Mouse (Mus musculus) limb, embryonic 13.5 days (tissue): ENCODE results near the gene Scube1. TPM values are rescaled to one million over a fixed set of nuclear protein-coding genes. Genes with fewer than 3 reads are reported as not detected.

Source experiments
- ATAC-seq: fragments of 200-750 bp; cut with Nextera tagmentation; 2 replicates; pipeline ENCODE4 v1.8.0; 2017; ENCODE audit warnings: low read depth, moderate number of reproducible peaks, moderate TSS enrichment; ENCODE audit not compliant: low FRiP score
- H3K27ac ChIP-seq: fragments of 300-500 bp; sonication (generic); 2 replicates; pipeline ENCODE4 v1.5.1; 2015; ENCODE audit warnings: inconsistent platforms, mild to moderate bottlenecking, moderate library complexity
- H3K27me3 ChIP-seq: fragments of 300-500 bp; sonication (generic); 2 replicates; pipeline ENCODE4 v1.6.1; 2015; ENCODE audit warnings: mild to moderate bottlenecking, inconsistent platforms
- H3K36me3 ChIP-seq: fragments of 300-500 bp; sonication (generic); 2 replicates; pipeline ENCODE4 v1.6.1; 2015; ENCODE audit warnings: inconsistent platforms, mild to moderate bottlenecking, moderate library complexity
- H3K4me1 ChIP-seq: fragments of 300-500 bp; sonication (generic); 2 replicates; pipeline ENCODE4 v1.6.1; 2015; ENCODE audit warnings: inconsistent platforms
- H3K4me2 ChIP-seq: fragments of 300-500 bp; sonication (generic); replicated peaks from 2 replicates; pipeline ENCODE4 v1.6.1; 2015; ENCODE audit warnings: inconsistent platforms, mild to moderate bottlenecking, moderate library complexity
- H3K4me3 ChIP-seq: fragments of 300-500 bp; sonication (generic); 2 replicates; pipeline ENCODE4 v1.5.1; 2015; ENCODE audit warnings: moderate library complexity, mild to moderate bottlenecking, inconsistent platforms
- H3K9ac ChIP-seq: fragments of 300-500 bp; sonication (generic); 2 replicates; pipeline ENCODE4 v1.6.1; 2015; ENCODE audit warnings: mild to moderate bottlenecking, inconsistent platforms
- H3K9me3 ChIP-seq: fragments of 300-500 bp; sonication (generic); 2 replicates; pipeline ENCODE4 v1.6.1; 2016; ENCODE audit warnings: inconsistent platforms
- WGBS: fragments of 180-500 bp; shearing (Covaris S2); methylation state at CpG from one replicate; pipeline ENCODE4 v1.1.7; 2015; 5-methylcytosine and 5-hydroxymethylcytosine counted together
- polyA plus RNA-seq: library from polyadenylated mRNA; unstranded; fragments of >200 nt; fragmentation: Nextera tagmentation; extraction: Ambion mirVana; gene quantifications from 2 replicates; pipeline ENCODE4 v1.2.1, GENCODE M21; 2015

Gene Scube1
- polyA plus RNA-seq, 1 experiment from 2014 or later = 22.0 TPM

DNA sequence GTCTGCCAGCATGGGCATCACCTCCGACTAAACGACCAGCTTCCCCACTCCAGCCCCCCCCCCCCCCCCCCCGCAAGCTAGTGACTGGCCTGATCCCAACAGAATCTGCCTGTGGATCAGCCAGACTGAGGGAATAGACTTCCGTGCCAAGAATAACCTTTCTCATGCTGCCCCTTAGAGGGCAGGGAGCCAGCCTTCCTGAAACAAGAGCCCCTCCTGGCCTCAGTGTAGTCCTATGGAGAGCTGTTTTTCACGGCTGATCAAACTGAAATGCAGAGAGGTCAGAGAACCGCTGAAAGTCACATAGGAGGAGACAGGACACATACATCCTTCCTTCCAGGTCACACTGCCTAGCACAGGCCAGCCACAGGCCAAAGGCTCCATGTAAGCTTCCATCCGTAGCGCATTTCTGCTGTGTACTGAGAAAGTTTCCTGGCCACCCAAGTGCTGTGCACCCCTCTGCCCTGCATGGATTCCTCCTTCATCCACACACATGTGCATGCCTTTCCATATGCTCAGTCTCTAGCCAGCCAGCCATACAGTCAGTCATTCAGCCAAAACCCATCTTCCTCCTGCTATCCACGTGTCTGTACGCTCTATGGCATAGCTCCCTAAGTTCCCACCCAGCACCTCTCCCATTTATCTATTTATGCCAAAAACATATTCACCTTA is 18.2 kb downstream of the Scube1 start:
- 44% methylated on average over 10 of the region's 10 CpGs for WGBS
- Histone ChIP-seq H3K4me2 (peak overlapping the region; percentile 27; the same call in 1 of the 2 replicates), H3K27ac (peak overlapping the region; percentile 63; the same call in 1 of the 2 replicates), H3K36me3 (peaks cover 7% of the 10 kb centered on the region; the same call in 1 of the 2 replicates), H3K4me3 (no peak overlapping the region), H3K9ac (no peak overlapping the region), H3K27me3 (peaks cover 25% of the 10 kb centered on the region), H3K4me1 (peaks cover 27% of the 10 kb centered on the region), H3K9me3 (peaks cover 6% of the 10 kb centered on the region; the same call in 1 of the 2 replicates)
- peak; percentile 78 for ATAC-seq

DNA sequence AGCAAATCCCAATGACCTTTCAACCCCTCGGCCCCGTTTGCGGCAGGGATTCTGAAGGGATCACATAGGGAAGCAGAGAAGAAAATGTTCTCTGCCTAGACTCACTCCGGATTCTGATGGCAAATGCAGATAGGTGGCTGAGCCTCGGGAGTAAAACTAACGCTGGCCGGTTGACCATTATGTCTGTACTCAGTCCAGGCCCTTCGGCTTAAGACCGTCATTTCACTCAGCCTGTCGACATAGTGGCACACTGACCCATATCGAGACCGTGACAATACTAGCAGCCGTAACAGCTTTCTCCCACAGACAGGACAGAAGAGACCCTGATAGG is 24.3 kb downstream of the Scube1 start:
- peaks cover 54% of the 10 kb centered on the region for H3K4me1 ChIP-seq
- WGBS = 29% methylated on average over 13 of the region's 13 CpGs
- no peak for ATAC-seq
- peak overlapping the region; percentile 16; the same call in 1 of the 2 replicates for H3K4me2 ChIP-seq
- H3K4me3 ChIP-seq = no peak overlapping the region
- H3K27me3 ChIP-seq = peaks cover 36% of the 10 kb centered on the region; the same call in 1 of the 2 replicates
- H3K9ac ChIP-seq = no peak overlapping the region
- H3K36me3 ChIP-seq = peaks cover 7% of the 10 kb centered on the region; the same call in 1 of the 2 replicates
- H3K9me3 ChIP-seq = peaks cover 6% of the 10 kb centered on the region; the same call in 1 of the 2 replicates
- H3K27ac ChIP-seq = peak overlapping the region; percentile 44; the same call in 1 of the 2 replicates

- H3K4me3 ChIP-seq = no peak overlapping the region
- WGBS = 14% methylated on average over 11 of the region's 11 CpGs
- peaks cover 6% of the 10 kb centered on the region; the same call in 1 of the 2 replicates for H3K9me3 ChIP-seq
- H3K27me3 ChIP-seq = peaks cover 34% of the 10 kb centered on the region; the same call in 1 of the 2 replicates
- peak overlapping the region; percentile 16 for H3K4me2 ChIP-seq
- H3K9ac ChIP-seq = no peak overlapping the region
- H3K36me3 ChIP-seq = peaks cover 7% of the 10 kb centered on the region; the same call in 1 of the 2 replicates
- H3K27ac ChIP-seq = peak overlapping the region; percentile 44; the same call in 1 of the 2 replicates
- H3K4me1 ChIP-seq = peaks cover 59% of the 10 kb centered on the region
- ATAC-seq = peak; percentile 38
Observed at GRCm38 (mm10) chr15:83699834-83700592, 24.8 kb downstream of the Scube1 start.

DNA sequence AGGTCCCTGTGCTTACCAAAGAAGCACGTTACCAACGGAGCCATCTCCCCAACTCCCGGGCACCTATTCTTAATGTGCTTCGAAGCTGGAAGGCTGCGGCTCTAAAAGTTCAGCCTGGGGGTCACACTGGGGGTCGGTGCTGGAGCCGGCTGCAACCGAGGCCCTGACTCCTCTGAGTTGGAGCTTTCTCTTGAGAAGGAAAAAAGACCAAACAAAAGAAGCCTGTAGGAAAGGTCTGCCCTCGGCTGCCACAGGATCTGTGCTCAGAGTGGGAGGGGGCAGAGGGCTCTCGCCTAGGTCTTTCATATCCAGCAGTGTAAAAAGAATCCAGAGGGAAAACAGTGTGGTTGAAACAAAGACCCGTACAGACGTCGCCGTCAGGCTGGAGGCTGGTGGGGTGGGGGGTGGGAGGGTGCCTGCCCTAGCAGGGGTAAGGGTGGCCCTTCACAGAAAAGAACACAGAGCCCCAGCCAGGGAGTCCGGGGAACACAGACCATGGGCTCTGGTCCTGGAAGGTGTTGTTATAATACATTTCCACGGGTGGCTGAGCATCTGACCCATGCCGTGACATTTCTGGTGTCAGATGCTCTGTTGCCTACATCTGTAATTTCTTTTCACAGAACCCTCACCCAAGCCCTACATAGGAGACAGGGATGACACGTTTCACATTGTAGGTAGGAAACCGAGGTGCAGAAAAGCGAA is 25.5 kb downstream of the Scube1 start:
- H3K27ac ChIP-seq = peak overlapping the region; percentile 15; the same call in 1 of the 2 replicates
- H3K9ac ChIP-seq = no peak overlapping the region
- H3K4me1 ChIP-seq = peaks cover 67% of the 10 kb centered on the region
- peaks cover 6% of the 10 kb centered on the region; the same call in 1 of the 2 replicates for H3K9me3 ChIP-seq
- H3K4me3 ChIP-seq = no peak overlapping the region
- peaks cover 31% of the 10 kb centered on the region; the same call in 1 of the 2 replicates for H3K27me3 ChIP-seq
- ATAC-seq = no peak
- peaks cover 7% of the 10 kb centered on the region; the same call in 1 of the 2 replicates for H3K36me3 ChIP-seq
- H3K4me2 ChIP-seq = no peak overlapping the region; the same call in 1 of the 2 replicates
- 42% methylated on average over 20 of the region's 20 CpGs for WGBS

- H3K4me3 ChIP-seq = no peak overlapping the region
- WGBS = 17% methylated on average over 14 of the region's 14 CpGs
Observed at GRCm38 (mm10) chr15:83696681-83697381, 28.0 kb downstream of the Scube1 start.

GRCm38 (mm10) chr15:83695159-83695558 is 29.7 kb downstream of the Scube1 start:
- peaks cover 24% of the 10 kb centered on the region for H3K27me3 ChIP-seq
- 58% methylated on average over 11 of the region's 11 CpGs for whole genome bisulfite sequencing
- peaks cover 80% of the 10 kb centered on the region for H3K4me1 ChIP-seq
- no peaks in the 10 kb centered on the region for H3K9me3 ChIP-seq
- H3K27ac ChIP-seq = no peak overlapping the region
- H3K4me3 ChIP-seq = no peak overlapping the region
- no peak overlapping the region for H3K4me2 ChIP-seq
- no peaks in the 10 kb centered on the region for H3K36me3 ChIP-seq
- no peak for ATAC-seq
- H3K9ac ChIP-seq = no peak overlapping the region

More at GRCm38 (mm10) chr15:83696681-83697381, 28.0 kb downstream of the Scube1 start:
- Histone ChIP-seq H3K4me1 (peaks cover 84% of the 10 kb centered on the region), H3K27me3 (peaks cover 33% of the 10 kb centered on the region; the same call in 1 of the 2 replicates), H3K4me2 (peak overlapping the region; percentile 10; the same call in 1 of the 2 replicates), H3K9ac (no peak overlapping the region), H3K27ac (peak overlapping the region; percentile 66; the same call in 1 of the 2 replicates), H3K36me3 (no peaks in the 10 kb centered on the region), H3K9me3 (no peaks in the 10 kb centered on the region)
- ATAC-seq = peak; percentile 29; the same call in 1 of the 2 replicates

- H3K9me3 ChIP-seq = no peaks in the 10 kb centered on the region
- H3K4me2 ChIP-seq = no peak overlapping the region
- no peak overlapping the region for H3K4me3 ChIP-seq
- H3K36me3 ChIP-seq = no peaks in the 10 kb centered on the region
- peaks cover 20% of the 10 kb centered on the region for H3K27me3 ChIP-seq
- WGBS = 21% methylated on average over 8 of the region's 8 CpGs
- ATAC-seq = peak; percentile 37; the same call in 1 of the 2 replicates
- H3K4me1 ChIP-seq = peaks cover 49% of the 10 kb centered on the region
- no peak overlapping the region for H3K9ac ChIP-seq
- peak overlapping the region; percentile 63; the same call in 1 of the 2 replicates for H3K27ac ChIP-seq
Observed at GRCm38 (mm10) chr15:83691901-83692361, 32.9 kb downstream of the Scube1 start.

DNA sequence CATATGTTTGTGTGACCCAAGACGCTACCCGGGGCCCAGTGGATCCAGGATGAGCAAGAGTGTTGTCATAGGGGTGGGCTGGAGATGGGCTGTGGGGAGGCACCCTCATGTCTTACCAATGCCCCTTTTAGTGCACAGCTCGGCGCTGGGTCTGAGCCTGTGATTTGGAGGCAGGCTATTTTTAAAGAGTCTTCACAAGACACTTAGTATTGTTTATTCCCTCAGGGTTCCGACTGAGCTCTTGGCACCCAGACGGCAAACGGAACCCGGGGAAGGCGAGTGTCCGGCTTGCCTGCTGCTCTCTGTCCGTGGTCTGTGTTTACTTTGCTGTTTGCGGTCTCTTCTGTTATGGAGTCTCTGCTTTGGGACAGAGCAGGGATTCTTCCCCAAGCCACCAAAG is 34.9 kb downstream of the Scube1 start:
- no peaks in the 10 kb centered on the region for H3K9me3 ChIP-seq
- H3K36me3 ChIP-seq = no peaks in the 10 kb centered on the region
- H3K9ac ChIP-seq = no peak overlapping the region
- no peak for ATAC-seq
- no peak overlapping the region for H3K4me3 ChIP-seq
- WGBS = 91% methylated on average over 12 of the region's 12 CpGs
- no peak overlapping the region for H3K4me2 ChIP-seq
- peaks cover 34% of the 10 kb centered on the region for H3K4me1 ChIP-seq
- H3K27me3 ChIP-seq = peaks cover 28% of the 10 kb centered on the region
- no peak overlapping the region for H3K27ac ChIP-seq

DNA sequence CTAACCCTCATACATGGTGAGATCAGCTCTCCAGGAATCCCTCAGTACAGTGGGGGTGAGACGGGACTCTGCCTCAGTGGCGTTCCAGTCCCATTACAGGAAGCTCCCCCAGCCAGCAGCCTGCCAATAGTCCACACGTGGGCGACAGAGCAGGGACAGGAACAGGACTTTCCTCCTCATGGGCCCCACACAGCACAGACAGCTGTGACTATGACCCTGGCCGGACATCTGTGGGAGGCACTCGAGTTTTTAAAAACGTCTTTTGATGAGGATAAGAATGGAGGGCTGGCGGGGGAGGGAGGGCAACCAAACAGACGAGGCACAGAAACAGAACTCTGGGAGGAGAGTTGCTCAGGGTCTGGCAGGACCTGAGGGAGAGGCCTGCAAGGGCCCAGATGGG is 38.2 kb downstream of the Scube1 start:
- Histone ChIP-seq H3K9ac (0 out of 2 replicates have a peak overlapping the region, but pooled peaks have one; percentile 9), H3K4me3 (no peak overlapping the region), H3K4me1 (peaks cover 32% of the 10 kb centered on the region), H3K36me3 (no peaks in the 10 kb centered on the region), H3K27ac (no peak overlapping the region), H3K9me3 (no peaks in the 10 kb centered on the region), H3K27me3 (peaks cover 23% of the 10 kb centered on the region), H3K4me2 (no peak overlapping the region)
- 60% methylated on average over 9 of the region's 9 CpGs for WGBS
- no peak for ATAC-seq

GRCm38 (mm10) chr15:83685950-83686349 is 38.9 kb downstream of the Scube1 start:
- no peak overlapping the region for H3K9ac ChIP-seq
- no peak overlapping the region for H3K4me3 ChIP-seq
- H3K27me3 ChIP-seq = peaks cover 30% of the 10 kb centered on the region
- H3K27ac ChIP-seq = no peak overlapping the region
- WGBS = 93% methylated on average over 3 of the region's 3 CpGs
- no peak for ATAC-seq
- H3K9me3 ChIP-seq = no peaks in the 10 kb centered on the region
- H3K36me3 ChIP-seq = no peaks in the 10 kb centered on the region
- H3K4me2 ChIP-seq = no peak overlapping the region
- peaks cover 35% of the 10 kb centered on the region for H3K4me1 ChIP-seq

- ATAC-seq = peak; percentile 52
- WGBS = 10% methylated on average over 15 of the region's 15 CpGs
Observed at GRCm38 (mm10) chr15:83683051-83683561, 41.7 kb downstream of the Scube1 start.

More at GRCm38 (mm10) chr15:83683051-83683561, 41.7 kb downstream of the Scube1 start:
- Histone ChIP-seq H3K9ac (no peak overlapping the region; the same call in 1 of the 2 replicates), H3K36me3 (no peaks in the 10 kb centered on the region), H3K27ac (peak overlapping the region; percentile 63; the same call in 1 of the 2 replicates), H3K4me2 (no peak overlapping the region), H3K27me3 (peaks cover 42% of the 10 kb centered on the region), H3K9me3 (no peaks in the 10 kb centered on the region), H3K4me1 (peaks cover 63% of the 10 kb centered on the region), H3K4me3 (no peak overlapping the region)
